Mouse (Mus musculus): ENCODE data around the gene Abl2. TPM values are rescaled to one million over a fixed set of nuclear protein-coding genes. Genes with fewer than 3 reads are reported as not detected.
"Not testable (repeated sequence)": the region's sequence is repeated elsewhere in the genome, so short reads cannot be mapped to it uniquely, and the experiment has no call there.

Abl2 gene
- 3.5 and 5.2 TPM in 2 replicates for polyA plus RNA-seq (2014; fragmentation: Nextera tagmentation; extraction: Ambion mirVana)

DNA sequence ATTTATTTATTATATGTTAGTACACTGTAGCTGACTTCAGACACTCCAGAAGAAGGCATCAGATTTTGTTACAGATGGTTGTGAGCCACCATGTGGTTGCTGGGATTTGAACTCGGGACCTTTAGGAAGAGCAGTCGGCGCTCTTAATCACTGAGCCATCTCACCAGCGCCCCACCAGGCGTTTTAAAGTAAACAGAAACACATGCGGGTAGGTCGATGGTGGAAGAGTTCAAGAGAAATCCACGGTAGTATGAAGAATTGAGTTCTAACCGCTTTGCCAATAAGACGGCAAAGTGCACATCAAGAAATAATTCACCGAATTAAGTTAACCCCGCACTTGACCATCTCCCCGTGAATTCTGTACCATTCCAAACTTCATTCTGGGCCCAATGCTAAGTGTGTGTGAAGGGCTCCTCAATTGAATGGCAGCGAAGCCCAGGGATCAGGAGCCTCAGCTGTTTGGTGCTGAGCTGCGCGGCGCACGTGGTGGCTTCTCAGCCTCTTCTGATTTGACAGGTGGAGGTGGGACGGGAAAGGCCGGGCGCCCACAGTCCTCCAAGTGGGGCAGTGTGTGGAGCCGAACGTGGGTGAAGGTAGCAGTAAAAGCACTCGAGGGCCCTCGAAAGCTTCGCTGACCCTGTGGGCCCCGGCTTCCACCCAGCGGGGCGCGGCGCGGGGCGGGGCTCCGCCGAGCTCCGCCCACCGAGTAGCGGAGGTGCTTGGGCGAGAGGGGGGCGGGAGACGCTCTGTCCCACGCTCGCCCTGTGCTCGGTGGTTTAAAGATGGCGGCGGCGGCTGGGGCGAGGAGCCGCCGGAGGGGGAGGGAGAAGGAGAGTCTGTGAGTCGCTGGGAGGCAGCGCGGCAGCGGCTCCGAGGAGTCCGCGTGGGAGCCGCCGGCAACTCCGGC is at the start of gene Abl2:
Abl2 (plus strand) TSS at position 763 of the 907 bp plus-strand sequence.
- Histone ChIP-seq H3K27me3 (ENCODE audit: control insufficient read depth, insufficient read depth, low read length) (no peaks in the 10 kb centered on the region), H3K9ac (ENCODE audit: low read depth, low read length) (peak within 1 kb of the TSS; percentile 96), H3K27ac (ENCODE audit: low read depth, low read length) (peak within 1 kb of the TSS; percentile 88), H3K4me1 (ENCODE audit: control insufficient read depth, insufficient read depth, low read length) (peaks cover 7% of the 10 kb centered on the region; the same call in 1 of the 2 replicates), H3K4me2 (peak within 1 kb of the TSS; percentile 79), H3K4me3 (ENCODE audit: low read depth, low read length) (peak within 1 kb of the TSS; percentile 83), H3K36me3 (ENCODE audit: control insufficient read depth, insufficient read depth, low read length) (no peaks in the 10 kb centered on the region), H3K9me3 (replicated peaks; ENCODE audit: control insufficient read depth, low read length) (no peaks in the 10 kb centered on the region)
- peak; percentile 94 for ATAC-seq (replicated peaks; ENCODE audit: insufficient number of reproducible peaks, low FRiP score, low TSS enrichment)
- 10% methylated on average over 57 of the region's 60 CpGs for WGBS (ENCODE audit: insufficient replicate concordance)

DNA sequence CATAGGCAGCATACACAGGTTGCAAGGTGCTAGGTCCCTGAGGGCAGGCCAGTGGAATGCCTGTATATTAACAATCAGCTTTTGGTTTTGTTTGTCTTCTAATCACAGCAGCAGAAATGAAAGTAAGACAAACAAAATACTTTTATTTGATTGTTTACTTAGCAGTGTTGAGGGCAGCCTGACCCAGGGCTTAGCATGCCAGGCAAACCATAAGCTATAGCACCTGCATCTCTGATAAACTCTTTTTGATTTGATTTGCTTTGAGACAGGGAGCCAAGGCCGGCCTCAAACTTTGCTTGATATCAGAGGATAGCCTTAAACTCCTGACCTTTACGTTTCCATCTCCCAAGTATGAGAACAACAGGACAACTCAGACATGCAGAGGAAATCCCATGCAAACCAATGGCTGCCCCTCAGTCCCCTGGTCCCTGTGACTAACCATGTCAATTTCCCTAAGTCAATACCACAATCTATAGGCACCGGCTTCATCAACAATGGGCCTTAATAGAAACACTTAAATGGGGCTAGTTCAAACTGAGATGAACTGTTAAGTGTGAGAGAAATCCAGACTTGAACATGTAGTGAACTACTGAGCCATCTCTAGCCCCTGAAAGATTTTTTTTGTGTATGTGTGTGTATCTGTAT is 38.3 kb upstream of the Abl2 start:
- 70% methylated on average over 3 of the region's 3 CpGs for WGBS (ENCODE audit: insufficient replicate concordance)
- Histone ChIP-seq H3K4me2 (no peak overlapping the region), H3K9me3 (replicated peaks; ENCODE audit: control insufficient read depth, low read length) (no peaks in the 10 kb centered on the region), H3K9ac (ENCODE audit: low read depth, low read length) (no peak overlapping the region), H3K4me3 (ENCODE audit: low read depth, low read length) (no peak overlapping the region), H3K27me3 (ENCODE audit: control insufficient read depth, insufficient read depth, low read length) (no peaks in the 10 kb centered on the region), H3K27ac (ENCODE audit: low read depth, low read length) (no peak overlapping the region), H3K4me1 (ENCODE audit: control insufficient read depth, insufficient read depth, low read length) (no peaks in the 10 kb centered on the region), H3K36me3 (ENCODE audit: control insufficient read depth, insufficient read depth, low read length) (no peaks in the 10 kb centered on the region)
- no peak for ATAC-seq (replicated peaks; ENCODE audit: insufficient number of reproducible peaks, low FRiP score, low TSS enrichment)

- Histone ChIP-seq H3K27ac (ENCODE audit: low read depth, low read length) (no peak overlapping the region), H3K9ac (ENCODE audit: low read depth, low read length) (no peak overlapping the region), H3K9me3 (replicated peaks; ENCODE audit: control insufficient read depth, low read length) (no peaks in the 10 kb centered on the region), H3K4me3 (ENCODE audit: low read depth, low read length) (no peak overlapping the region), H3K36me3 (ENCODE audit: control insufficient read depth, insufficient read depth, low read length) (no peaks in the 10 kb centered on the region), H3K4me1 (ENCODE audit: control insufficient read depth, insufficient read depth, low read length) (no peaks in the 10 kb centered on the region), H3K27me3 (ENCODE audit: control insufficient read depth, insufficient read depth, low read length) (no peaks in the 10 kb centered on the region), H3K4me2 (no peak overlapping the region)
- 73% methylated on average over 15 of the region's 15 CpGs for WGBS (ENCODE audit: insufficient replicate concordance)
- no peak for ATAC-seq (replicated peaks; ENCODE audit: insufficient number of reproducible peaks, low FRiP score, low TSS enrichment)
These were observed 36.6 kb upstream of the Abl2 start for GRCm38 (mm10) chr1:156521796-156522517.

- H3K9me3 ChIP-seq (replicated peaks; ENCODE audit: control insufficient read depth, low read length); H3K4me2 ChIP-seq; H3K27me3 ChIP-seq (ENCODE audit: control insufficient read depth, insufficient read depth, low read length); H3K27ac ChIP-seq (ENCODE audit: low read depth, low read length); H3K4me1 ChIP-seq (ENCODE audit: control insufficient read depth, insufficient read depth, low read length); H3K9ac ChIP-seq (ENCODE audit: low read depth, low read length); H3K4me3 ChIP-seq (ENCODE audit: low read depth, low read length); H3K36me3 ChIP-seq (ENCODE audit: control insufficient read depth, insufficient read depth, low read length); ATAC-seq (replicated peaks; ENCODE audit: insufficient number of reproducible peaks, low FRiP score, low TSS enrichment): not testable (repeated sequence)
- 88% methylated on average over 18 of the region's 22 CpGs for WGBS (ENCODE audit: insufficient replicate concordance)
These were observed 34.7 kb upstream of the Abl2 start, which contains the start of gene Gm10031 for GRCm38 (mm10) chr1:156523842-156524241. Gene Gm10031 (plus strand): TSS chr1:156524012.

- not testable (repeated sequence) for H3K9me3 ChIP-seq (replicated peaks; ENCODE audit: control insufficient read depth, low read length); H3K36me3 ChIP-seq (ENCODE audit: control insufficient read depth, insufficient read depth, low read length); H3K27me3 ChIP-seq (ENCODE audit: control insufficient read depth, insufficient read depth, low read length); H3K4me2 ChIP-seq; H3K4me3 ChIP-seq (ENCODE audit: low read depth, low read length); H3K9ac ChIP-seq (ENCODE audit: low read depth, low read length); H3K27ac ChIP-seq (ENCODE audit: low read depth, low read length); ATAC-seq (replicated peaks; ENCODE audit: insufficient number of reproducible peaks, low FRiP score, low TSS enrichment); H3K4me1 ChIP-seq (ENCODE audit: control insufficient read depth, insufficient read depth, low read length)
- 78% methylated on average over 16 of the region's 16 CpGs for WGBS (ENCODE audit: insufficient replicate concordance)
These were observed 26.0 kb upstream of the Abl2 start for GRCm38 (mm10) chr1:156532476-156533175.

- no peak overlapping the region for H3K9ac ChIP-seq (ENCODE audit: low read depth, low read length)
- H3K4me2 ChIP-seq: no peak overlapping the region
- whole genome bisulfite sequencing (ENCODE audit: insufficient replicate concordance): 82% methylated on average over 3 of the region's 3 CpGs
- H3K9me3 ChIP-seq (replicated peaks; ENCODE audit: control insufficient read depth, low read length): no peaks in the 10 kb centered on the region
- H3K27me3 ChIP-seq (ENCODE audit: control insufficient read depth, insufficient read depth, low read length): no peaks in the 10 kb centered on the region
- no peak overlapping the region for H3K4me3 ChIP-seq (ENCODE audit: low read depth, low read length)
- H3K27ac ChIP-seq (ENCODE audit: low read depth, low read length): no peak overlapping the region
- H3K36me3 ChIP-seq (ENCODE audit: control insufficient read depth, insufficient read depth, low read length): no peaks in the 10 kb centered on the region
- no peak for ATAC-seq (replicated peaks; ENCODE audit: insufficient number of reproducible peaks, low FRiP score, low TSS enrichment)
- no peaks in the 10 kb centered on the region for H3K4me1 ChIP-seq (ENCODE audit: control insufficient read depth, insufficient read depth, low read length)
These were observed 25.1 kb upstream of the Abl2 start for GRCm38 (mm10) chr1:156533483-156533882.

DNA sequence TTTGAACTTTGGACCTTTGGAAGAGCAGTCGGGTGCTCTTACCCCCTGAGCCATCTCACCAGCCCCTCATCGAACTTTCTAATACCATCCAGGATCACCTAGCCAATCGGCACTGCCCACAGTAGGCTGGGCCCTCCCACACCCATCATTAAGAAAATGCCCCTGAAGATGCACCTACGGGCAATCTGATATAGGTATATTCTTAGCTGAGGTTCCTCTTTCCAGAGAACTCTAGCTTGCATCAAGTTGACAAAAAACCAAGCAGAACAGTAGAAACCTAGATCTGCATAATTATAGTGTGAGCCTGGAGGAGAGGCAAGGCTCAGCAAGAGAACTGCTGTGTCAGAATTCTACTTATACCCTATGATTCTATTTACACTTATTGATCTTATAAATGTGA is 24.7 kb upstream of the Abl2 start:
- ATAC-seq (replicated peaks; ENCODE audit: insufficient number of reproducible peaks, low FRiP score, low TSS enrichment): no peak

GRCm38 (mm10) chr1:156537031-156537430 is 21.6 kb upstream of the Abl2 start:
- Histone ChIP-seq H3K27me3 (ENCODE audit: control insufficient read depth, insufficient read depth, low read length) (no peaks in the 10 kb centered on the region), H3K36me3 (ENCODE audit: control insufficient read depth, insufficient read depth, low read length) (no peaks in the 10 kb centered on the region), H3K4me1 (ENCODE audit: control insufficient read depth, insufficient read depth, low read length) (no peaks in the 10 kb centered on the region), H3K4me3 (ENCODE audit: low read depth, low read length) (no peak overlapping the region), H3K9ac (ENCODE audit: low read depth, low read length) (no peak overlapping the region), H3K9me3 (replicated peaks; ENCODE audit: control insufficient read depth, low read length) (no peaks in the 10 kb centered on the region), H3K27ac (ENCODE audit: low read depth, low read length) (no peak overlapping the region), H3K4me2 (no peak overlapping the region)
- 66% methylated on average over 2 of the region's 2 CpGs for WGBS (ENCODE audit: insufficient replicate concordance)
- ATAC-seq (replicated peaks; ENCODE audit: insufficient number of reproducible peaks, low FRiP score, low TSS enrichment): no peak

More for the DNA sequence above, 24.7 kb upstream of the Abl2 start:
- no peaks in the 10 kb centered on the region for H3K36me3 ChIP-seq (ENCODE audit: control insufficient read depth, insufficient read depth, low read length)
- H3K9ac ChIP-seq (ENCODE audit: low read depth, low read length): no peak overlapping the region
- no peak overlapping the region for H3K27ac ChIP-seq (ENCODE audit: low read depth, low read length)
- no peaks in the 10 kb centered on the region for H3K9me3 ChIP-seq (replicated peaks; ENCODE audit: control insufficient read depth, low read length)
- H3K4me3 ChIP-seq (ENCODE audit: low read depth, low read length): no peak overlapping the region
- H3K4me2 ChIP-seq: no peak overlapping the region
- 77% methylated on average over 4 of the region's 4 CpGs for WGBS (ENCODE audit: insufficient replicate concordance)
- H3K27me3 ChIP-seq (ENCODE audit: control insufficient read depth, insufficient read depth, low read length): no peaks in the 10 kb centered on the region
- no peaks in the 10 kb centered on the region for H3K4me1 ChIP-seq (ENCODE audit: control insufficient read depth, insufficient read depth, low read length)

All from heart, embryonic 11.5 days (tissue).